Mouse (Mus musculus) heart, embryonic 12.5 days (tissue): Measurements from ENCODE around the gene Ackr1. TPM values are rescaled to one million over a fixed set of nuclear protein-coding genes. Genes with fewer than 3 reads are reported as not detected.
A peak's percentile ranks its signal among the peaks of the same experiment; 100 is the strongest.

Experiments
- ATAC-seq: fragments of 200-750 bp; cut with Nextera tagmentation; 2 replicates; pipeline ENCODE4 v1.8.0; 2017; ENCODE audit warnings: moderate TSS enrichment, moderate library complexity; ENCODE audit not compliant: insufficient number of reproducible peaks, low FRiP score
- H3K27ac ChIP-seq: fragments of 300-500 bp; sonication (generic); 2 replicates; pipeline ENCODE4 v1.5.1; 2016; ENCODE audit warnings: mild to moderate bottlenecking, moderate library complexity; ENCODE audit not compliant: poor library complexity, severe bottlenecking
- H3K27me3 ChIP-seq: fragments of 300-500 bp; sonication (generic); replicated peaks from 2 replicates; pipeline ENCODE4 v1.6.1; 2016; ENCODE audit warnings: mild to moderate bottlenecking, moderate library complexity
- H3K36me3 ChIP-seq: fragments of 300-500 bp; sonication (generic); 2 replicates; pipeline ENCODE4 v1.6.1; 2016; ENCODE audit warnings: mild to moderate bottlenecking, moderate library complexity
- H3K4me1 ChIP-seq: fragments of 300-500 bp; sonication (generic); replicated peaks from 2 replicates; pipeline ENCODE4 v1.6.1; 2016; ENCODE audit warnings: mild to moderate bottlenecking
- H3K4me2 ChIP-seq: fragments of 300-500 bp; sonication (generic); 2 replicates; pipeline ENCODE4 v1.6.1; 2016; ENCODE audit warnings: mild to moderate bottlenecking, moderate library complexity
- H3K4me3 ChIP-seq: fragments of 300-500 bp; sonication (generic); 2 replicates; pipeline ENCODE4 v1.5.1; 2016; ENCODE audit warnings: mild to moderate bottlenecking
- H3K9ac ChIP-seq: fragments of 300-500 bp; sonication (generic); 2 replicates; pipeline ENCODE4 v1.6.1; 2016; ENCODE audit warnings: mild to moderate bottlenecking, moderate library complexity
- H3K9me3 ChIP-seq: fragments of 300-500 bp; sonication (generic); replicated peaks from 2 replicates; pipeline ENCODE4 v1.6.1; 2016; ENCODE audit warnings: mild to moderate bottlenecking, moderate library complexity
- WGBS: fragments of 180-500 bp; shearing (Covaris S2); methylation state at CpG from one replicate; pipeline ENCODE4 v1.1.7; 2016; 5-methylcytosine and 5-hydroxymethylcytosine counted together
- polyA plus RNA-seq: library from polyadenylated mRNA; unstranded; fragments of >200 nt; fragmentation: Nextera tagmentation; extraction: Ambion mirVana; gene quantifications from 2 replicates; pipeline ENCODE4 v1.2.1, GENCODE M21; 2016

Ackr1 gene
- polyA plus RNA-seq, 1 experiment from 2014 or later: 4.5 TPM

DNA sequence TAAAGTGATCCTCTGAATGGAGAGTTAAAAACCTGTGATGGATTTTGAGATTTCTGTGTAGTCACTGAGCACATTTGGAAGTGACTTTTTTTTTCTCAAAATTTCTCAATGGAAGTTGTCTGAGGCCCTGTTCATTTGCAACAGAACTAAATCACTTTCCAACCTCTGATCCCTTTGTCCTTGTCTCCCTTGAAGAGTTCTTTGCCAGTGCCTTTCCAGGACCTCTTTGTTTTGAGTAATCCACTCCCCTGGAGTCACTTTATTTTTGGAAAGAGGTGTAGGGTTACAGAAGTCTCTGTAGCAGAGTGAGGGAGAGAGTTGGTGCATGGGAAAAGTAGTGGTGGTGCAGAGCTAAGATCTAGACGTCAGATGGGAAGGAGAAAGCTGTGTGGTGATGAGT is 15.0 kb upstream of the Ackr1 start:
- H3K27me3 ChIP-seq: no peaks in the 10 kb centered on the region
- peaks cover 14% of the 10 kb centered on the region for H3K4me1 ChIP-seq
- no peak overlapping the region for H3K4me2 ChIP-seq
- ATAC-seq: no peak
- H3K36me3 ChIP-seq: no peaks in the 10 kb centered on the region
- H3K9ac ChIP-seq: no peak overlapping the region
- 0 out of 2 replicates have a peak overlapping the region, but pooled peaks have one; percentile 11 for H3K27ac ChIP-seq
- no peaks in the 10 kb centered on the region for H3K9me3 ChIP-seq
- no peak overlapping the region for H3K4me3 ChIP-seq
- 16% methylated on average over 1 of the region's 1 CpGs for WGBS

- no peak for ATAC-seq
- no peak overlapping the region for H3K4me3 ChIP-seq
- H3K36me3 ChIP-seq: no peaks in the 10 kb centered on the region
- WGBS: 78% methylated on average over 4 of the region's 4 CpGs
- no peaks in the 10 kb centered on the region for H3K27me3 ChIP-seq
- H3K9me3 ChIP-seq: no peaks in the 10 kb centered on the region
- peaks cover 14% of the 10 kb centered on the region for H3K4me1 ChIP-seq
- H3K9ac ChIP-seq: no peak overlapping the region
- no peak overlapping the region for H3K4me2 ChIP-seq
- H3K27ac ChIP-seq: no peak overlapping the region
Measured at GRCm38 (mm10) chr1:173345112-173345511, 11.6 kb upstream of the Ackr1 start.

- Histone ChIP-seq H3K27me3 (no peaks in the 10 kb centered on the region), H3K4me2 (no peak overlapping the region), H3K4me1 (peaks cover 8% of the 10 kb centered on the region), H3K36me3 (no peaks in the 10 kb centered on the region), H3K9ac (no peak overlapping the region), H3K9me3 (no peaks in the 10 kb centered on the region), H3K4me3 (no peak overlapping the region), H3K27ac (no peak overlapping the region)
- ATAC-seq: no peak
- WGBS: 78% methylated on average over 3 of the region's 3 CpGs
Measured at GRCm38 (mm10) chr1:173343934-173344333, 10.4 kb upstream of the Ackr1 start.

DNA sequence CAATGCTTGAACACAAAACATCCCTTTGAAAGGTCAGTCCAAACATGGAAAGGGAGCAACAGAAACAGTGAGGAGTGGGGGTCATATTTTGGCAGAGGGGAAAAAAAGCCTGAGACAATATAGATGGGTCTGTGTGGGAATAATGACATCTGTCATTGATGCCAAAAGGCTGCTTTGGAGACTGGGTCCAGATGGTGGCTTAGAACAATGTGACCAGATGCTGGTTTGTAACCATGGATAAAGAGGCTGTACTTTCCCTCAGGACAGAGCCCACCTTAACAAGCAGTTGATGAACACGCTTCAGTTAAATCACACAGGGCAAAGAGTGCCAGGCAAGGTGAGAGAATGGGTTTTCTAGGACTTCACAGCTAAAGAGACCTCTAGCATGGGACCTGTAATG is 8.9 kb upstream of the Ackr1 start:
- Histone ChIP-seq H3K4me1 (no peaks in the 10 kb centered on the region), H3K4me3 (no peak overlapping the region), H3K4me2 (no peak overlapping the region), H3K27me3 (no peaks in the 10 kb centered on the region), H3K27ac (no peak overlapping the region), H3K9ac (no peak overlapping the region), H3K9me3 (no peaks in the 10 kb centered on the region), H3K36me3 (no peaks in the 10 kb centered on the region)
- no peak for ATAC-seq
- 93% methylated on average over 1 of the region's 1 CpGs for WGBS

- no peaks in the 10 kb centered on the region for H3K36me3 ChIP-seq
- 3% methylated on average over 2 of the region's 2 CpGs for WGBS
- no peak overlapping the region for H3K9ac ChIP-seq
- no peak overlapping the region for H3K4me2 ChIP-seq
- peaks cover 7% of the 10 kb centered on the region; the same call in 1 of the 2 replicates for H3K4me1 ChIP-seq
- H3K9me3 ChIP-seq: no peaks in the 10 kb centered on the region
- H3K27ac ChIP-seq: no peak overlapping the region
- H3K4me3 ChIP-seq: no peak overlapping the region
- no peaks in the 10 kb centered on the region for H3K27me3 ChIP-seq
- ATAC-seq: no peak; the same call in 1 of the 2 replicates
Measured at GRCm38 (mm10) chr1:173339543-173339942, 6.0 kb upstream of the Ackr1 start.

DNA sequence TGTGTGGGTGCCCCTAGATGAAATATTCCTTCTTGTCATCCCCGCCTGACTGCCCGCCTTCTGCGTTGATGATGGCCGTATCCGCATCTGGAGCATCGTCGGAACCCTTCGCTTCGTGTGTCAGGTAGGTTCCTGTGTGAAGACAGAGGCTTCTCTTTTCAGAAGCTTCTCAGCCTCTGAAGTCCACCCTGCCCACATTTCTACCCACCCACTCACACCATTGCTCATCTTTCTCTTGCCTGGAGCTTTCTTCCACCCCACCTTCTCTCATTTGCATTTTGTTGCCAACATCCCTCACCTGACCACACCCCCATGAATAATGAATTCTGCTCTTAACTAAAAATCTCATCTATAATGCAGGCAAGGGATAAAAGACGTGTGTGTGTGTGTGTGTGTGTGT is 3.5 kb upstream of the Ackr1 start:
- Histone ChIP-seq H3K9ac (no peak overlapping the region), H3K27ac (no peak overlapping the region), H3K9me3 (no peaks in the 10 kb centered on the region), H3K36me3 (no peaks in the 10 kb centered on the region), H3K4me1 (peaks cover 21% of the 10 kb centered on the region), H3K4me3 (no peak overlapping the region), H3K4me2 (no peak overlapping the region), H3K27me3 (no peaks in the 10 kb centered on the region)
- no peak for ATAC-seq
- WGBS: 94% methylated on average over 10 of the region's 10 CpGs

DNA sequence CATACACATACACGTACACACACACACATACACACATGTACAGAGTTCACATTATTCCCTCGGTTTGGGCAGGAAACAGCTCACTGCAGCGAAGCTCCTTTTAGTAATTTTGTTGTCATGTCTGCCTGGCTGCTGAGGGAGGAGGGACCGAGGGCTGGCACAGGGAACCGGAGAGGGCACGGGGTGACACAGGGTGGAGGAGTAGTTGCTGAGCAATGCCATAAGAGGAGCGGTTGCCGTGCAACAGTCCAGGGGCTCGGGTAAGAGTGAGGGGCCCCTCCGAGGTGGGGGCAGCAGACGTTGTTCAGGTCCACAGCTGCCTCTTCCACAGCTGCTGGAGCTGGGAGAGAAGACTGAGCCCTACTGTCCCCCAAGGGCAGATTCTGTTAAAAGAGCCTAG is 2.4 kb upstream of the Ackr1 start:
- Histone ChIP-seq H3K9me3 (no peaks in the 10 kb centered on the region), H3K4me1 (peaks cover 21% of the 10 kb centered on the region), H3K36me3 (no peaks in the 10 kb centered on the region), H3K9ac (no peak overlapping the region), H3K27me3 (no peaks in the 10 kb centered on the region), H3K4me2 (no peak overlapping the region), H3K4me3 (no peak overlapping the region), H3K27ac (no peak overlapping the region)
- ATAC-seq: no peak
- WGBS: 60% methylated on average over 11 of the region's 11 CpGs

DNA sequence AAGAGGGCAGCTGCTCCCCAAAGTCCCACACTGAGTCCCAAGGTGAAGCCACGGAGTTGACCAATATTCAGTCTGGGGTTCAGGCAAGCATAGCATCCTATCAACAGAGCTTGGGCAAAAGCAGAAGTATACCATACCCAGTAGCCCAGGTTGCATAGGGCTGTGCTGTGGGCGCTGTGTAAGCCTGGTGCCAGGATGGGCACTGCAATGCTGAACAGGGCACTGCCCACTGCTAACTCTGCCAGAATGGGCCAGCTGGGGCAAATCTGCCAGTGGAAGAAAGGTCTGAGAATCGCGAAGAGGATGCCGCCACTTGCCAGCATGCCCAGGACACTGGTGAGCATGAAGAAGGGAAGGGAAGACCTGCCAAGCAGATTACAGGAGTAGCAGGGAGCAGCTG is 1.1 kb downstream of the Ackr1 start:
- ATAC-seq: no peak
- WGBS: 80% methylated on average over 5 of the region's 5 CpGs
- H3K4me3 ChIP-seq: peak overlapping the region; percentile 22

GRCm38 (mm10) chr1:173329743-173330142 is 3.8 kb downstream of the Ackr1 start:
- Histone ChIP-seq H3K9ac (no peak overlapping the region), H3K4me1 (peaks cover 21% of the 10 kb centered on the region), H3K27me3 (no peaks in the 10 kb centered on the region), H3K9me3 (no peaks in the 10 kb centered on the region), H3K36me3 (no peaks in the 10 kb centered on the region), H3K4me2 (peak overlapping the region; percentile 7; the same call in 1 of the 2 replicates), H3K27ac (0 out of 2 replicates have a peak overlapping the region, but pooled peaks have one; percentile 24), H3K4me3 (no peak overlapping the region)
- no peak for ATAC-seq
- 62% methylated on average over 5 of the region's 5 CpGs for WGBS

More for the DNA sequence above, 1.1 kb downstream of the Ackr1 start:
- peaks cover 28% of the 10 kb centered on the region for H3K4me1 ChIP-seq
- H3K9ac ChIP-seq: no peak overlapping the region
- no peak overlapping the region for H3K27ac ChIP-seq
- no peaks in the 10 kb centered on the region for H3K36me3 ChIP-seq
- H3K9me3 ChIP-seq: no peaks in the 10 kb centered on the region
- peak overlapping the region; percentile 19 for H3K4me2 ChIP-seq
- H3K27me3 ChIP-seq: no peaks in the 10 kb centered on the region

DNA sequence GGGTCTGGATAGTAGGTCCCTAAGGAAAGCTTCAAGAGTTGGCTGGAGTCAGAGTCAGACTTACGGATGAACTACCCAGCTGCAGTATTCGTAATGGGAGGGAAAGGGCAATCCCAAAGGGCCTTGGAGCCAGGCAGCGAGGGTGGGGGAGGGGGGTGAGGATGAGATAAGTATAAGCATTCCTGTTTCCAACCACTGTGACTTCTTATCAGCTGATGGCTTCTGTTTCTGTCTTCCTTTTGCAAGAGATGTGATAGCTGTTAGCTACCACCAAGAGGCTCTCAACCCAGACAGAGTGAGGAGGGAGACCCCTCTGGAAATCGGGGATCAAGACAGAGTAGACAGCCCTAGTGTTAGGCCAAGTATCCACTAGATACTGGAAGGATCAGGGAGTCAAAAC is 4.4 kb downstream of the Ackr1 start:
- WGBS: 0% methylated on average over 4 of the region's 4 CpGs
- H3K27me3 ChIP-seq: no peaks in the 10 kb centered on the region
- no peak overlapping the region for H3K9ac ChIP-seq
- peaks cover 21% of the 10 kb centered on the region for H3K4me1 ChIP-seq
- no peaks in the 10 kb centered on the region for H3K9me3 ChIP-seq
- no peaks in the 10 kb centered on the region for H3K36me3 ChIP-seq
- ATAC-seq: peak; percentile 40
- H3K4me3 ChIP-seq: no peak overlapping the region
- peak overlapping the region; percentile 7; the same call in 1 of the 2 replicates for H3K4me2 ChIP-seq
- 0 out of 2 replicates have a peak overlapping the region, but pooled peaks have one; percentile 24 for H3K27ac ChIP-seq

DNA sequence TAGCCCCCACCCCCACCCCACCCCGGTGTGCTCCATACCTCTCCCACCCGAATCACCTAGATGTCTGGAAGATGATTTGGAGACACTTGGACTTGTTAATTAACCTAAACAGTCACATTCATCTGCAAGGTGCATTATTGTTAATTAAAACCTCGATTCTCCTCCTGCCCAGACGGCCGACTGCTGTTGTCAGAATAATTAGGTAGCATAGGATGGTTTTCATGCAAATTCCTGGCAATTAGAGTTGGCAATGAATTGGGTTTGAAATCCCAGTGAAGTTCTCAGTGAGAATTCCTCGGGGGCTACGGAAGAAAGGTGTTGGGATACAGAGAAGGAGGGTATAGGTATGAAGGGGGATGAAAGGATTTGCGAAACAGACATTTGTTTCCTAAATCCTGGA is 5.1 kb downstream of the Ackr1 start:
- H3K9me3 ChIP-seq: no peaks in the 10 kb centered on the region
- 73% methylated on average over 8 of the region's 8 CpGs for WGBS
- ATAC-seq: no peak
- H3K4me2 ChIP-seq: no peak overlapping the region
- H3K27me3 ChIP-seq: no peaks in the 10 kb centered on the region
- H3K9ac ChIP-seq: no peak overlapping the region
- no peak overlapping the region for H3K4me3 ChIP-seq
- H3K36me3 ChIP-seq: no peaks in the 10 kb centered on the region
- peaks cover 15% of the 10 kb centered on the region for H3K4me1 ChIP-seq
- H3K27ac ChIP-seq: no peak overlapping the region

DNA sequence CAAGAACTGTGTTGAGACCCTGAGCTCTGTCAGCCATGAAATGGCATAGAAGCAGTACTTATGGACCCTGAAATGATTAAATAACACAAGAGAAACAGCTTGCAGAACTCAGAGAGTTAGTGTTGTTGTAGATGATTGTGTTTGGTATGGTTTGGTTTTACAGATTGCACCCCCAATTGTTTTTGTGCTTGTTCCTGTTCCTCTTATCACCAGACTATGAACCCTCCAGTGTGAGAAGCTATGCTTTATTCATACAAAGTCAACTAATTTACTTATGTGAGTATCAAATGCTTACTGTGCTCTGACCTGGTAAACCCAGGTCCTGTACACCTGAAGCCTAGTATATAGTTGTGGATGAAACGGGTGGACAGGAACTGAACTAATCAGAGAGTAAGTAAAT is 7.0 kb downstream of the Ackr1 start:
- Histone ChIP-seq H3K27ac (no peak overlapping the region), H3K4me1 (peaks cover 8% of the 10 kb centered on the region), H3K9me3 (no peaks in the 10 kb centered on the region), H3K4me2 (no peak overlapping the region), H3K9ac (no peak overlapping the region), H3K36me3 (no peaks in the 10 kb centered on the region), H3K4me3 (no peak overlapping the region), H3K27me3 (no peaks in the 10 kb centered on the region)
- ATAC-seq: no peak
- WGBS: 67% methylated on average over 1 of the region's 1 CpGs
